Mouse (Mus musculus) macrophage (primary cell): Measurements from ENCODE around the gene Clcn6. TPM values are rescaled to one million over a fixed set of nuclear protein-coding genes. Genes with fewer than 3 reads are reported as not detected.

Source experiments
- H3K27ac ChIP-seq: fragments of 350-480 bp; formaldehyde crosslinking; 2 replicates; pipeline ENCODE4 v1.9.0; 2021
- H3K36me3 ChIP-seq: fragments of 350-480 bp; formaldehyde crosslinking; 2 replicates; pipeline ENCODE4 v1.9.0; 2021; ENCODE audit errors: inconsistent target
- H3K4me3 ChIP-seq: fragments of 350-480 bp; formaldehyde crosslinking; 2 replicates; pipeline ENCODE4 v1.9.0; 2021; ENCODE audit errors: inconsistent target
- H3K79me2 ChIP-seq: fragments of 350-480 bp; formaldehyde crosslinking; 2 replicates; pipeline ENCODE4 v1.9.0; 2021; ENCODE audit errors: inconsistent target
- WGBS: methylation state at CpG from one replicate; pipeline ENCODE4 v1.1.7; 2026; ENCODE audit warnings: inconsistent platforms; ENCODE audit not compliant: missing documents; 5-methylcytosine and 5-hydroxymethylcytosine counted together
- polyA plus RNA-seq: library from polyadenylated mRNA; stranded (reverse); fragments of 250-400 nt; gene quantifications from 3 replicates; pipeline ENCODE4 v1.2.4, GENCODE M21; 2018; ENCODE audit warnings: inconsistent platforms

The Clcn6 gene
- polyA plus RNA-seq, 1 experiment from 2014 or later = 9.4 TPM

GRCm38 (mm10) chr4:148075881-148076280 lies 37.3 kb upstream of the Clcn6 start:
- WGBS = 93% methylated on average over 6 of the region's 6 CpGs
- Histone ChIP-seq H3K36me3 (peaks cover 16% of the 10 kb centered on the region), H3K79me2 (no peaks in the 10 kb centered on the region), H3K4me3 (no peak overlapping the region), H3K27ac (no peak overlapping the region)

DNA sequence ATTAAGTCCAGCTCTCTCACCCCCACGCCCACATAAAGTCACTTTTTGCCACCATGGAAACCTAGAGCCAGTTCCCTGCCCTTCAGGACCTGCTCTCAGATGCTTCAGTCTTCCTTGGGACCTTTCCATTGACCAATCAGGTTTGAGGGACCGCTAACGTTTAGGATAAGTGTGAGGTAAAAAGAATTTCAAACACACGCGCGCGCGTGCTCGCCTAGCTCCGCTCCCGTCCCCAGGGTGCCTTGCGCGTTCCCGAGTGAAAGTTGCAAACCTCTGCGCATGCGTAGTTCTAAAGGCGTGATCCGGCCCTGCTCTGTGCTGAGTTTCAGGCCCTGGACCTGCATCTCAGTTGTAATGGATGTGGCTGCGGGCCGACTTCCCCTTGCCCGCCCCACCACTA lies 36.6 kb upstream of the Clcn6 start:
- H3K79me2 ChIP-seq = no peaks in the 10 kb centered on the region
- no peak overlapping the region for H3K27ac ChIP-seq
- peak overlapping the region; percentile 7; the same call in 1 of the 2 replicates for H3K4me3 ChIP-seq
- WGBS = 46% methylated on average over 21 of the region's 21 CpGs
- peaks cover 10% of the 10 kb centered on the region; the same call in 1 of the 2 replicates for H3K36me3 ChIP-seq

DNA sequence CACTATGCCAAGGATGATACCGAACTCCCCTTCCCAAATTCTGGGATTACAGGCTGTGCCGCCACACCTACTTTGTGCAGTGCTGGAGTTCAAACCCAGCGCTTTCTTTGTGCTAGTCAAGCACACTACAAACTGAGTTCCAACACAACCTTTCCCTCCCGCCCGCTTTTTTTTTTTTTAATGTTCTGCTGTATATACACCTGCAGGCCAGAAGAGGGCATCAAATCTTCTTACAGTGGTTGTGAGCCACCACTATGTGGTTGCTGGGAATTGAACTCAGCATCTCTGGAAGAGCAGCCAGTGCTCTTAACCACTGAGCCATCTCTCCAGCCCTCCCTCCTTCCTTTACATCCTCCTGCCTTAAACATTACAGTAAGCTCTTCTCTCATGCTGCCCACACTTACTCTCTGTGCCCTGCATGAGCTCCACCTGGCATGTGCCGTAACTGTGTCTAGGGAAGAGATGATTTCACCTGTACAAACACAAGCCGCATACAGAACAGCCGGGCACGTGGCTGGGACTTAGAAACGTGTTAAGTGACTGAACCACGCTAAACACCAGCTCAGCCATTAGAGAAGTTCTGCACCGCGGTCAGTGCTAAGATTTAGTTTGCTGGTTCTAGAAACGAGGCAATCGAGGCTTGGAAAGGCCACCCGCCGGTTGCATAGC lies 36.0 kb upstream of the Clcn6 start:
- peak overlapping the region; percentile 7; the same call in 1 of the 2 replicates for H3K4me3 ChIP-seq
- H3K36me3 ChIP-seq = peaks cover 4% of the 10 kb centered on the region; the same call in 1 of the 2 replicates
- no peak overlapping the region for H3K27ac ChIP-seq
- H3K79me2 ChIP-seq = no peaks in the 10 kb centered on the region
- 50% methylated on average over 16 of the region's 17 CpGs for WGBS

DNA sequence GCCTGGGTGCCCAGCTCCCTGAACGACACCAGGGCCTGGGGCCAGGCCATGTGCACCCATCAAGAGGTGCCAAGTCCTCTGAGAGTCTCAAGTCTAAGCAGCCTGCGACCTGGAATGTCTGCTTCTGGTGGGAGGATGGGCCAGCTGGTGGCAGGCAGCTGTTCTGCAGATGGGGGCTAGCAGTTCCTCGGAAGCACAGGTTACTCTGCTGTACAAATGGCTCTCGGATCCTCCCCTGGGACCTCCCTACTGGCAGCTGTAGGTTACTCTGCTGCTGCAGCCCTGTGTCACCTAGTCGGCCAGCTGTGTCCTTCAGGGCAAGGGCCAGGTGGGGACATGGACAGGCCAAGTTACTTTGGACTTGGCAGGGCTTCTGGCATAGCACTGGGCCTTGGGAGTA lies 32.9 kb upstream of the Clcn6 start:
- no peaks in the 10 kb centered on the region for H3K36me3 ChIP-seq
- H3K79me2 ChIP-seq = no peaks in the 10 kb centered on the region
- WGBS = 93% methylated on average over 5 of the region's 5 CpGs
- H3K27ac ChIP-seq = no peak overlapping the region
- no peak overlapping the region for H3K4me3 ChIP-seq

DNA sequence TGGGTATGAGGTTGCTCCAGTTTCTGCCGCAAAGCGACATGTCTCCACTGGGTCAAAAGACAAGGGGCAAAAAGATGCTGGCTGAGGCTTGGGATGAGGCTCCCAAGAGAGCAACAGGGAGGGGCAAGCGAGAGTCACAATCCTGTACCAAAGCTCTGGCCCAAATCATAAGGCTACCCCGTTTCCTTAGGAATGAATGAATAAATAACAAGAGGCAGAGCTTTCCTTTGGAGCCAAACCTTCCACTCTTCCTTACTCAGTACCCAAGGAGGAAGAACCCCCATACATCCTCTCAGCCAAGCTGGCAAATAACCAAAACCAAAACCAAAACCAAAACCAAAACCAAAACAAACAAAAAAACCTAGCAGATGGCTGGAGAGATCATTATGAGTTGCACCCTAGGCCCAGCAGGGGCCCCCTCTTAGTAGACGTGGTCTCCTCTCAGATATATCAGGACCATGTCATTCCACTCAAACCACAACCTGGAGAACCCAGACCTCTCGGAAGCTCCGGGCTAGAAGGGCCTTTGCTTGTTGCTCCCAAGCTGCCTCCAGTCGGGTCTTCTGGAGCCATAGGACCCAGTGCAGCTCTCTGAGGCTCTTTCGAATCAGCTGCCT lies 31.1 kb upstream of the Clcn6 start:
- Histone ChIP-seq H3K36me3 (no peaks in the 10 kb centered on the region), H3K79me2 (no peaks in the 10 kb centered on the region), H3K4me3 (no peak overlapping the region), H3K27ac (no peak overlapping the region)
- WGBS = 59% methylated on average over 9 of the region's 9 CpGs

- no peaks in the 10 kb centered on the region for H3K79me2 ChIP-seq
- no peak overlapping the region for H3K27ac ChIP-seq
- no peaks in the 10 kb centered on the region for H3K36me3 ChIP-seq
- 92% methylated on average over 8 of the region's 8 CpGs for WGBS
- H3K4me3 ChIP-seq = no peak overlapping the region
Measured at GRCm38 (mm10) chr4:148067346-148067745, 28.7 kb upstream of the Clcn6 start.

GRCm38 (mm10) chr4:148066401-148066744 lies 27.8 kb upstream of the Clcn6 start:
- H3K4me3 ChIP-seq = no peak overlapping the region
- H3K79me2 ChIP-seq = no peaks in the 10 kb centered on the region
- H3K36me3 ChIP-seq = no peaks in the 10 kb centered on the region
- no peak overlapping the region for H3K27ac ChIP-seq
- WGBS = 92% methylated on average over 8 of the region's 9 CpGs

DNA sequence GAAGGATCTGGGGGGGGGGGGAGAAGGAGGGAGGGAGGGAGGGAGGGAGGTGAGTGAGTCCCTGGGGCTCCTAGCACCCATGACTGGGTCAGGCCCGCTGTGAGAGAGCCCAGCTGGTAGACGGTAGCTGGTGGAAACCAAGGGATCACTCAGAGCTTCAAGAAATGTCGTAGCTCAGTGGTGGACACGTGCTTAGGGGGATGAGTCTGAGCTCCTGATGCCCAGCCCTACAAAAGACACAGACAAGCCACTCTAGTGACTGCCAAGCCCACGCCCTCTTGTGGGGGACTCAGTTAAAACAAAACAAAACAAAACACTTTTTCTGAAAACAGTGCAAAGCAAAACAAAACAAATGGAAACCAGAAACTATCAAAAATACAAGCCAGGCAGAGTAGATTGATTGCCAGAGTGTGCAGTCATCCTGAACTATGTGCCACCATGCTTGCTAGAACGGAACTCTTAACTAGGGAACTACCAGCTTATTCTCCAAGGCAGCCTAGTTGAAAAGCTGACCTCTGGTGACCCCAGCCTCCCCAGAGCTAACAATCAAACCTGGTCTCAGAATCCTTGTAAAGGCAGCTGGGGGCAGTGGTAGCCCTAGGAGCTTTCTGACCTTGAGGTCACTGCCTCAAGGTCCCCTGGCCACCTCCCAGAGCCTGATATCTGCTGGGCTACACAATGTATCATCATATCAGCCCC lies 27.2 kb upstream of the Clcn6 start:
- H3K4me3 ChIP-seq = no peak overlapping the region
- 66% methylated on average over 6 of the region's 6 CpGs for WGBS
- no peaks in the 10 kb centered on the region for H3K79me2 ChIP-seq
- H3K27ac ChIP-seq = no peak overlapping the region
- H3K36me3 ChIP-seq = no peaks in the 10 kb centered on the region

DNA sequence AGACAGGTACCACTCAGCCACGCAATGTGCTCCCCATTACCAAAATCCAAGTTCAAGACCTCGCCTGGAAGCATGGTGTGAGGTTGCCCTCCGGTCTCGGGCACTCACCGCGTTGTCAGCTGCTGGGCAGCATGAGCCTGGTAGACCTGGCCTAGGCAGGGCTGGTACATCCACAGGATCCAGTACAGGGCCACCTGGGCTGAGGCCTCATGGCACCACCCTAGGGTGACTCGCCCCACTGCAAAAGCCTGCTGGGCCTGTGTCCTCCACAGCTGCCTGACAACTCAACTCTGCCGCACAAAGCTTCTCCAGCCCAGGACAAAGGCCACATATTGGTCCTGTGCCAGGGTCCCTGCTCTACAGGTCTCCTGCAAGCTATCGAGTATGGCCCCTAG lies 22.5 kb upstream of the Clcn6 start:
- no peak overlapping the region for H3K27ac ChIP-seq
- 93% methylated on average over 9 of the region's 9 CpGs for WGBS
- H3K36me3 ChIP-seq = peaks cover 25% of the 10 kb centered on the region
- no peak overlapping the region for H3K4me3 ChIP-seq
- no peaks in the 10 kb centered on the region for H3K79me2 ChIP-seq

DNA sequence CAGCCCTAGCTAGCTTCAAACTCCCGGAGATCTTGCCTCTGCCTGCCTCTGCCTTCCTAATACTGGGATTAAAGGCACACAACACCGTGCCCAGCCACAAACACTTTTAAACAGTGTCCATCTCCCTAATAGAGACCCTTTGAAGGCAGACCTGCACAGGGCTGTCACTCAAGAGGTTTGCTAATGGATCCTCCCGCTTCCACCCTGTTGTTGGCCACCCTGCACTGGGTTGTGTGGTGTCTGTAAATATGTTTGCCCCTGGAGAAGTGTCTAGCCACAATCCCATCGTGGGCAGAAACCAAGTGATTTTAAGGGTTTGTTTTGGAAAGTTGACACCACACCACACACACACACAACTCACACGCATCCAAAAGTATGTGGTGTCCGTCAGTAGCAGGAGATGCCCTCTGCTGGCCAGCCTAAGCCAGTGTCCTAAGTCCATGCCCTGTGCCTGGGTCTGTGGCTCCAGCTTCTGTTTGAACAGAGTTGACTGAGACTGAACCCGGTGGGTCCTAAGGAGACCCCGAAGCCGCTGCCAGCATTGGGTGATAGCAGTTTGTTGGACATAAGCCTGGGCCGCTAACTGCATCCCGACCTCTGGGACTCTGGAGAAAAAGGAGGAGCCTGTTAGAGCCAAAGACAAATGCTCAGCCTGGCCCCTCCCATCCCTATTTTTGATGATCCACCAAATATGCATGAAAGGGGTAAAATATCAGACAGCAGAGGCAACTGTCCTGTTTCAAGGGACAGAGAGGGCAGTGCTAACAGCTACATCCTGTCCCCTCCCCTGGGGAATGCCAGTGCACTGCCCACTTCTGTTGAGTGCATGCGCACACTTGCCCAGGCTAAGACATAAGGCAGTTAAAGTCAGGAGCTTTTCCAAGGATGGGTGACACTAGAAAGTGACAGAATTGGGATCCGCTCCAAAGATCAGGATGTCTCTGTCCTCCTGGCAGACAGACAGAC lies 21.8 kb upstream of the Clcn6 start:
- Histone ChIP-seq H3K4me3 (no peak overlapping the region), H3K79me2 (no peaks in the 10 kb centered on the region), H3K36me3 (peaks cover 32% of the 10 kb centered on the region), H3K27ac (no peak overlapping the region)
- 56% methylated on average over 13 of the region's 13 CpGs for WGBS

DNA sequence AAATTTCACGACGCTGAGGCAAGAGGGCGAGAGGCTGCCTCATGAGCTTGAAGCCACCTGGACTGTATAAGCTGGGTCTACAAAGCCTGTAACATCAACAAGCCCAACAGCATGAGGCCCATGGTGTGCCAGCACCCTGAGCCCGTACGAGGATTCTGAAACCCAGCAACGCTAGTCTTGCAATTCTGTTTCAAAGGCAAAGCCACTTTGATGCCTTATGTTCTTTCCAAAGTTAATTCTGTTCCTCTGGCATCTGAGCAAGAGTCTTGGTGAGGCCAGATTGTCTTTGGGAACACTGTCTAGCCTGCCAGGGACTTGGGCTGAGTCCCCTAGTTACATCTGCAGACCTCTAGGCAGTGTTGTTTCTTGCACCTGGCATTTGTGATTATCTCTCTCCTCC lies 20.4 kb upstream of the Clcn6 start:
- no peaks in the 10 kb centered on the region for H3K79me2 ChIP-seq
- peaks cover 46% of the 10 kb centered on the region for H3K36me3 ChIP-seq
- H3K27ac ChIP-seq = no peak overlapping the region
- 95% methylated on average over 6 of the region's 6 CpGs for WGBS
- H3K4me3 ChIP-seq = no peak overlapping the region

GRCm38 (mm10) chr4:148058218-148058819 lies 19.7 kb upstream of the Clcn6 start:
- Histone ChIP-seq H3K36me3 (peaks cover 52% of the 10 kb centered on the region), H3K27ac (no peak overlapping the region), H3K4me3 (no peak overlapping the region), H3K79me2 (no peaks in the 10 kb centered on the region)
- WGBS = 96% methylated on average over 9 of the region's 9 CpGs

DNA sequence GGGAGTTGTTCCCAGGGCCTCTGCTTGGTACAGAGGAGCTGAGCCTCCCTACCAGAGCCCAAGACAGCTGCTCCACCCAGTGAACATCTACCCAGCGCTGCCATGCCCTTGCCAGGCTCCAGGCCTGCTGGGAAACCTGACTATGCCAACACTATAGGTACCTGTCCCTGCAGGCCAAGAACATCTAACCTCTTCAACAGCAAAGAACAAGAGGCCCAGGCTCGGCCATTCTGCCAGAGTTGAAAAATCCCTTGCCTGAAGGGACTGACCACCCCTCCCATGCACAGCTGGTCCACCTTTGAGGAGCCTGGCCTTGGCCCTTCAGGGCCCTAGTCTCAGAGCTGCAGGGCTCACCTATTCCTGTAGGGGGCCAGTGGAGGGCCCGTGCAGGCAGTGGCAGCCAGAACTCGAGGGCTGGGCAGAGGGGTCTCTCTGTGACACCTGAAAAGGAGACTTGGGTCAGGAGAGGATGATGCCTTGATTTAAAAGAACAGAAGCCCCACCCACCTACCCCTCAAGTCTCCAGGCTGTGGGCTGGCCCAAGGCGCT lies 19.1 kb upstream of the Clcn6 start:
- 76% methylated on average over 5 of the region's 5 CpGs for WGBS
- no peak overlapping the region for H3K4me3 ChIP-seq
- no peak overlapping the region for H3K27ac ChIP-seq
- no peaks in the 10 kb centered on the region for H3K79me2 ChIP-seq
- H3K36me3 ChIP-seq = peaks cover 58% of the 10 kb centered on the region

GRCm38 (mm10) chr4:148056801-148057200 lies 18.2 kb upstream of the Clcn6 start:
- 92% methylated on average over 4 of the region's 4 CpGs for WGBS
- Histone ChIP-seq H3K27ac (no peak overlapping the region), H3K79me2 (no peaks in the 10 kb centered on the region; the same call in 1 of the 2 replicates), H3K4me3 (no peak overlapping the region), H3K36me3 (peaks cover 68% of the 10 kb centered on the region)
